Mouse (Mus musculus) CH12.LX (cell line): Measurements from ENCODE around the gene Runx3. TPM values are rescaled to one million over a fixed set of nuclear protein-coding genes. Genes with fewer than 3 reads are reported as not detected.

Source experiments
- DNase-seq: peaks from one replicate; pipeline ENCODE4 v3.0.0-alpha.2; 2013; ENCODE audit errors: extremely low read depth
- H3K27ac ChIP-seq: 2 replicates; pipeline ENCODE4 v1.5.1; 2012; ENCODE audit warnings: low read depth, mild to moderate bottlenecking, control low read depth, moderate library complexity; ENCODE audit not compliant: insufficient read depth
- H3K27me3 ChIP-seq: replicated peaks from 2 replicates; pipeline ENCODE3; 2012; ENCODE audit warnings: inconsistent platforms
- H3K36me3 ChIP-seq, 2 experiments: replicated peaks in 1 of 2; 2 replicates each; pipeline versions ENCODE3 to v1.6.1; 2012; ENCODE audit warnings: inconsistent platforms in 1 of 2, low read length in 1 of 2, mild to moderate bottlenecking in 1 of 2, mixed read lengths in 1 of 2, moderate library complexity in 1 of 2; ENCODE audit not compliant: control insufficient read depth in 1 of 2, insufficient read depth in 1 of 2
- H3K4me1 ChIP-seq, 2 experiments: 2 replicates each; pipeline ENCODE4 v1.6.1; 2012; ENCODE audit warnings: inconsistent platforms in 1 of 2, moderate library complexity in 1 of 2; ENCODE audit not compliant: insufficient read depth in 2 of 2, control insufficient read depth in 1 of 2
- H3K4me2 ChIP-seq: 2 replicates; pipeline ENCODE4 v1.6.1; 2012; ENCODE audit warnings: low read depth, mild to moderate bottlenecking, control low read depth; ENCODE audit not compliant: poor library complexity, insufficient read depth, severe bottlenecking
- H3K4me3 ChIP-seq, 3 experiments: fragments of 150-350 bp in 1 of 3; sonication (generic) in 1 of 3; replicated peaks in 1 of 3; 2 replicates each; pipeline versions ENCODE3 to v1.5.1; 2011 to 2012; ENCODE audit warnings: low read depth in 2 of 3, low read length in 2 of 3, mild to moderate bottlenecking in 2 of 3, moderate library complexity in 2 of 3, control low read depth in 1 of 3, improper control_type of control experiment in 1 of 3, inconsistent platforms in 1 of 3, mixed read lengths in 1 of 3; ENCODE audit not compliant: poor library complexity in 1 of 3
- H3K79me2 ChIP-seq: replicated peaks from 2 replicates; pipeline ENCODE4 v1.6.1; 2012; ENCODE audit warnings: mild to moderate bottlenecking, moderate library complexity; ENCODE audit not compliant: control insufficient read depth, poor library complexity, insufficient read depth, severe bottlenecking; ENCODE audit errors: extremely low read depth
- H3K9ac ChIP-seq: 2 replicates; pipeline ENCODE4 v1.6.1; 2012; ENCODE audit warnings: low read depth, mild to moderate bottlenecking, control low read depth, moderate library complexity; ENCODE audit not compliant: insufficient read depth
- H3K9me3 ChIP-seq: replicated peaks from 2 replicates; pipeline ENCODE3; 2012; ENCODE audit warnings: low read length, inconsistent platforms, mixed read lengths
- BHLHE40 ChIP-seq: IDR thresholded peaks from 2 replicates; pipeline ENCODE4 v1.6.1; 2011; ENCODE audit warnings: mild to moderate bottlenecking, low read depth, low read length, improper control_type of control experiment
- CHD1 ChIP-seq: IDR thresholded peaks from 2 replicates; pipeline ENCODE4 v1.6.1; 2012; ENCODE audit warnings: low read depth, low read length, improper control_type of control experiment, inconsistent platforms
- CTCF ChIP-seq, 2 experiments: IDR thresholded peaks in 1 of 2; conservative IDR thresholded peaks in 1 of 2; 2 replicates each; pipeline ENCODE4 v1.5.1; 2011 to 2012; ENCODE audit warnings: low read depth in 2 of 2, low read length in 2 of 2, improper control_type of control experiment in 1 of 2, inconsistent platforms in 1 of 2, mild to moderate bottlenecking in 1 of 2, moderate library complexity in 1 of 2
- EP300 ChIP-seq: IDR thresholded peaks from 2 replicates; pipeline ENCODE4 v1.6.1; 2011; ENCODE audit warnings: low read length, improper control_type of control experiment
- ETS1 ChIP-seq: conservative IDR thresholded peaks from 2 replicates; pipeline ENCODE4 v1.6.1; 2012; ENCODE audit warnings: low read depth, mild to moderate bottlenecking, inconsistent platforms, low read length, improper control_type of control experiment, moderate library complexity
- JUN ChIP-seq: IDR thresholded peaks from 2 replicates; pipeline ENCODE4 v1.6.1; 2011; ENCODE audit warnings: low read depth, mild to moderate bottlenecking, low read length, improper control_type of control experiment, moderate library complexity; ENCODE audit not compliant: insufficient read depth
- MAFK ChIP-seq: IDR thresholded peaks from 2 replicates; pipeline ENCODE4 v1.6.1; 2011; ENCODE audit warnings: low read length, improper control_type of control experiment; ENCODE audit not compliant: insufficient replicate concordance
- MAX ChIP-seq: IDR thresholded peaks from 2 replicates; pipeline ENCODE4 v1.6.1; 2011; ENCODE audit warnings: low read length, improper control_type of control experiment
- MXI1 ChIP-seq: IDR thresholded peaks from 2 replicates; pipeline ENCODE4 v1.6.1; 2011; ENCODE audit warnings: mild to moderate bottlenecking, low read depth, low read length, improper control_type of control experiment
- MYC ChIP-seq: IDR thresholded peaks from 2 replicates; pipeline ENCODE4 v1.6.1; 2011; ENCODE audit warnings: low read depth, mild to moderate bottlenecking, improper control_type of control experiment, low read length
- PAX5 ChIP-seq: IDR thresholded peaks from 2 replicates; pipeline ENCODE4 v1.6.1; 2012; ENCODE audit warnings: low read length, inconsistent platforms, mixed read lengths
- POLR2A ChIP-seq: IDR thresholded peaks from 2 replicates; pipeline ENCODE4 v1.6.1; 2011; ENCODE audit warnings: low read depth, mild to moderate bottlenecking, improper control_type of control experiment, low read length
- POLR2AphosphoS2 ChIP-seq: IDR thresholded peaks from 2 replicates; pipeline ENCODE4 v1.6.1; 2011; ENCODE audit warnings: low read depth, low read length, improper control_type of control experiment
- RCOR1 ChIP-seq: conservative IDR thresholded peaks from 2 replicates; pipeline ENCODE4 v1.6.1; 2012; ENCODE audit warnings: low read depth, mild to moderate bottlenecking, inconsistent platforms, low read length, improper control_type of control experiment
- SMC3 ChIP-seq: IDR thresholded peaks from 2 replicates; pipeline ENCODE4 v1.6.1; 2011; ENCODE audit warnings: low read depth, low read length, improper control_type of control experiment
- UBTF ChIP-seq: IDR thresholded peaks from 2 replicates; pipeline ENCODE4 v1.6.1; 2012; ENCODE audit warnings: low read depth, mild to moderate bottlenecking, inconsistent platforms, low read length, improper control_type of control experiment, moderate library complexity
- ZC3H11A ChIP-seq: IDR thresholded peaks from 2 replicates; pipeline ENCODE4 v1.6.1; 2012; ENCODE audit warnings: low read depth, mild to moderate bottlenecking, inconsistent platforms, low read length, improper control_type of control experiment
- ZNF384 ChIP-seq: IDR thresholded peaks from 2 replicates; pipeline ENCODE4 v1.6.1; 2012; ENCODE audit warnings: low read depth, low read length, improper control_type of control experiment, inconsistent platforms
- dilution Hi-C: fragments of 300-500 bp; cut with MboI; formaldehyde crosslinking; loops from 2 replicates; pipeline ENCODE4 v1.14.3; 2020; ENCODE audit warnings: low sequenced_read_pairs; ENCODE audit not compliant: extremely low pct_unique_long_range_greater_than_20kb, extremely low pct_ligation_motif_present
- in situ Hi-C: fragments of 300-500 bp; cut with MboI; formaldehyde crosslinking; loops from 3 replicates; pipeline ENCODE4 v1.14.3; 2019; ENCODE audit warnings: low sequenced_read_pairs, low pct_ligation_motif_present, low pct_unique_long_range_greater_than_20kb, mixed read lengths
- polyA plus RNA-seq: library from polyadenylated mRNA; unstranded; fragments of >175 nt; gene quantifications from 2 replicates; pipeline ENCODE4 v1.2.1, GENCODE M21; 2012; ENCODE audit warnings: low read depth; ENCODE audit not compliant: insufficient read length
- total RNA-seq, 2 experiments: library from RNA; depleted of rRNA; stranded (reverse); fragments of 300-350 nt in 1 of 2; fragments of >200 nt in 1 of 2; gene quantifications; 2 replicates each; pipeline ENCODE4 v1.2.3; 2012 to 2014

Runx3 gene
- total and polyA plus RNA-seq, 3 experiments: 5.0 to 61.1 (median 19.7) TPM

GRCm38 (mm10) chr4:135189452-135190008 is 69.1 kb downstream of the Runx3 start:
- H3K4me3 ChIP-seq: no peak overlapping the region
- H3K27ac ChIP-seq: no peak overlapping the region
- no peaks in the 10 kb centered on the region for H3K36me3 ChIP-seq
- H3K9ac ChIP-seq: no peak overlapping the region
- TF ChIP-seq CHD1 (no peak), POLR2AphosphoS2 (no peak), MAFK (no peak), ZC3H11A (no peak), ETS1 (0 out of 2 replicates have a peak, but pooled peaks have one; percentile 19), ZNF384 (no peak)
- H3K4me2 ChIP-seq: no peak overlapping the region
- H3K4me1 ChIP-seq: peaks cover 8 to 9% of the 10 kb centered on the region in 2 experiments; a peak in 3 of 4 replicates
- H3K27me3 ChIP-seq: no peaks in the 10 kb centered on the region
- dilution Hi-C loops: no loop called here
- in situ Hi-C loops: no loop called here
- peaks cover under 1% of the 10 kb centered on the region for H3K9me3 ChIP-seq
- DNase-seq: no peak
- no peaks in the 10 kb centered on the region for H3K79me2 ChIP-seq

DNA sequence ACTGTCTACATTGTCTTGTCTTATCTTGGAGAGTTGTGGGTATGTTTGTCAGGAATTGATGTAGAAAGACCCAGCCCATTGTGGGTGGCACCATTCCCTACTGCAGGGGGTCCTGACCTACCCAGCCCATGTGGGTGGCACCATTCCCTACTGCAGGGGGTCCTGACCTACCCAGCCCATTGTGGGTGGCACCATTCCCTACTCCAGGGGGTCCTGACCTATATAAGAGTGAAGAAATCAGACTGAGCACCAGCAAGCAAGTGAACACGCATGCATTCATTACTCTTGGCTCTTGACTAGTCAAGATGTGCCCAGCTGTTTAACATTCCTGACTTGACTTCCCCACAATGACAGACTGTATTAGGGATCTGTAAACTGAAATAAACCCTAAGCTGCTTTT is 69.9 kb downstream of the Runx3 start:
- Histone ChIP-seq H3K9me3 (peaks cover 8% of the 10 kb centered on the region), H3K79me2 (no peaks in the 10 kb centered on the region), H3K4me1 (peaks cover 8 to 9% of the 10 kb centered on the region in 2 experiments; a peak in 3 of 4 replicates), H3K4me3 (no peak overlapping the region), H3K27me3 (no peaks in the 10 kb centered on the region), H3K36me3 (no peaks in the 10 kb centered on the region), H3K27ac (no peak overlapping the region), H3K9ac (no peak overlapping the region), H3K4me2 (no peak overlapping the region)
- DNase-seq: no peak
- dilution Hi-C loops: no loop called here
- in situ Hi-C loops: no loop called here
- no peak for TF ChIP-seq PAX5
- TF ChIP-seq POLR2AphosphoS2: no peak
- TF ChIP-seq SMC3: no peak
- TF ChIP-seq CTCF (conservative IDR thresholded peaks at IDR 0.05 in 1 of 2, IDR thresholded peaks at IDR 0.05 in 1 of 2; ENCODE audit: low read depth in 2 of 2, low read length in 2 of 2): no peak
- TF ChIP-seq UBTF: no peak
- no peak for TF ChIP-seq POLR2A
- no peak for TF ChIP-seq BHLHE40
- TF ChIP-seq RCOR1: no peak
- no peak for TF ChIP-seq JUN
- no peak for TF ChIP-seq MYC
- TF ChIP-seq MAX: no peak
- TF ChIP-seq EP300: no peak
- no peak for TF ChIP-seq MXI1
